Mouse (Mus musculus): ENCODE results near the gene Mrpl1. TPM values are rescaled to one million over a fixed set of nuclear protein-coding genes. Genes with fewer than 3 reads are reported as not detected.

Mrpl1 gene
- polyA plus RNA-seq, 1 experiment from 2014 or later = 15.5 TPM

DNA sequence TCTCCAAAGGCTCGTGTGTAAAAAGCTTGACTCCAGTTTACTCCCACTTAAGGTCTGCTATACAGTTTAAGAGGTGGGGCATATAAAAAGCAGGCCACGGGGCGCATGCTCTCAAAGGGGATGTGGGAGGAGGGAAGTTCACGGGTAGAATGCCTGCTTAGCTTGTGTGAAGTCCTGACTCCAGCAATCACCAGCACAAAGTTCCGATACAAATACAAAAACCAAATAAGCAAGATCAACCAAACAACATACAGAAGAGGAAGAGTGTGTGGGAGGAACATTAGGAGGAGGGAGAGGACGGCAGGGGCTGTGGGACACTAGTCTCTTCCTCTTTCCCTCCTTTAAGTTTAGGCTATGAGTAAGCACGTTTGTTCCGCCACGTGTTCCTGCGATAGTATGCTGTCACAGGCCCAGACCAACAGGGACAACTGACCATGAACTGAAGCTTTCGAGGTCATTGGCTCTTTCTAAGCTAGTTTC lies 32.4 kb upstream of the Mrpl1 start:
- H3K27ac ChIP-seq (replicated peaks) = no peak overlapping the region
- H3K4me1 ChIP-seq = no peaks in the 10 kb centered on the region
- ATAC-seq (ENCODE audit: low FRiP score) = no peak
- no peak overlapping the region for H3K9ac ChIP-seq (replicated peaks)
- H3K36me3 ChIP-seq = no peaks in the 10 kb centered on the region
- H3K4me3 ChIP-seq (replicated peaks) = no peak overlapping the region
- 73% methylated on average over 11 of the region's 11 CpGs for WGBS
- no peaks in the 10 kb centered on the region for H3K27me3 ChIP-seq (replicated peaks)
- H3K4me2 ChIP-seq = 0 out of 2 replicates have a peak overlapping the region, but pooled peaks have one; percentile 17
- H3K9me3 ChIP-seq (replicated peaks) = no peaks in the 10 kb centered on the region

DNA sequence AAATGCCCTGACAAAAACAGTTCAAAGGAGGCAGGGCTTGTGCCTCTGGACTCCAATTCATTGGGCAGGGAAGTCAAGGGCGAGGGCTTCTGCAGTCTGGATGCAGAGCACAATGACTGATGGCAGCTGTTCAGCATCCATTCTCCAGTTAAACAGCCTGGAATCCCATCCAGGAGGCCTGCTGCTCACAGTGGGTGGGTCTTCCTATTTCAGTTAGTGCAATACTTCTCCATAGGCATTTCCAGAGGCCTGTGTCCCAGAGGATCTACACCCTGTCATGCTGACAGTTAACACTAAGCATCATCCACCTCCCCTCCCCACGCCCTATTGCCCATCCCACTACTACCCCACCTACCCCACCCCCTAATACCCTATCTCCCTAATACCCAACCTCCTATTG lies 26.1 kb upstream of the Mrpl1 start:
- Histone ChIP-seq H3K36me3 (no peaks in the 10 kb centered on the region), H3K4me1 (no peaks in the 10 kb centered on the region), H3K27me3 (replicated peaks) (no peaks in the 10 kb centered on the region), H3K9ac (replicated peaks) (no peak overlapping the region), H3K4me2 (no peak overlapping the region), H3K4me3 (replicated peaks) (no peak overlapping the region), H3K9me3 (replicated peaks) (no peaks in the 10 kb centered on the region), H3K27ac (replicated peaks) (no peak overlapping the region)
- ATAC-seq (ENCODE audit: low FRiP score) = no peak
- WGBS = 59% methylated on average over 2 of the region's 2 CpGs

GRCm38 (mm10) chr5:96183987-96184386 lies 25.3 kb upstream of the Mrpl1 start:
- 69% methylated on average over 2 of the region's 2 CpGs for WGBS
- ATAC-seq (ENCODE audit: low FRiP score) = no peak
- H3K27ac ChIP-seq (replicated peaks) = no peak overlapping the region
- no peaks in the 10 kb centered on the region for H3K4me1 ChIP-seq
- H3K9ac ChIP-seq (replicated peaks) = no peak overlapping the region
- H3K27me3 ChIP-seq (replicated peaks) = no peaks in the 10 kb centered on the region
- no peak overlapping the region for H3K4me3 ChIP-seq (replicated peaks)
- H3K4me2 ChIP-seq = no peak overlapping the region
- no peaks in the 10 kb centered on the region for H3K9me3 ChIP-seq (replicated peaks)
- H3K36me3 ChIP-seq = no peaks in the 10 kb centered on the region

DNA sequence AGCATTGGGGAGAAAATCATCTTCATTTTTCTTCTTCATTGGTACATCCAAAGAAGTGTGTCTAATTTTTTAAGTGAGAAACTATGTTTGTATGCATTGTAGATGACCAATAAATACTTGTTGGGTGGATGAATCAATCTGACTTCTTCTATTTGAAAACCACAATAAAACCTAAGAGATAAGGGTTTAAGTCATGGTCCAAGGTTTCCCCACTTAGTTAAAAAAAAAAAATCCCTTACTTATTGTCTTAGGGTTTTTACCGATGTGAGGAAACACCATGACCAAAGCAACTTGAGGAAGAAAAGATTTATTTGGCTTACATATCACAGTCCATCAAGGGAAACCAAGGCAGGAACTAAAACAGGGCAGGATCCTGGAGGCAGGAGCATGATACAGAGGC lies 19.5 kb upstream of the Mrpl1 start:
- Histone ChIP-seq H3K27ac (replicated peaks) (no peak overlapping the region), H3K36me3 (no peaks in the 10 kb centered on the region), H3K9me3 (replicated peaks) (no peaks in the 10 kb centered on the region), H3K4me2 (no peak overlapping the region), H3K9ac (replicated peaks) (no peak overlapping the region), H3K4me1 (no peaks in the 10 kb centered on the region), H3K27me3 (replicated peaks) (no peaks in the 10 kb centered on the region), H3K4me3 (replicated peaks) (no peak overlapping the region)
- 90% methylated on average over 1 of the region's 1 CpGs for WGBS
- no peak for ATAC-seq (ENCODE audit: low FRiP score)

GRCm38 (mm10) chr5:96191251-96191650 lies 18.0 kb upstream of the Mrpl1 start:
- Histone ChIP-seq H3K4me1 (no peaks in the 10 kb centered on the region), H3K36me3 (no peaks in the 10 kb centered on the region), H3K9ac (replicated peaks) (no peak overlapping the region), H3K9me3 (replicated peaks) (no peaks in the 10 kb centered on the region), H3K4me3 (replicated peaks) (no peak overlapping the region), H3K27ac (replicated peaks) (no peak overlapping the region), H3K4me2 (no peak overlapping the region), H3K27me3 (replicated peaks) (no peaks in the 10 kb centered on the region)
- WGBS = 65% methylated on average over 4 of the region's 4 CpGs
- ATAC-seq (ENCODE audit: low FRiP score) = no peak

GRCm38 (mm10) chr5:96196547-96197052 lies 12.7 kb upstream of the Mrpl1 start:
- no peak overlapping the region for H3K9ac ChIP-seq (replicated peaks)
- no peak for ATAC-seq (ENCODE audit: low FRiP score)
- no peaks in the 10 kb centered on the region for H3K27me3 ChIP-seq (replicated peaks)
- WGBS = 44% methylated on average over 2 of the region's 2 CpGs
- H3K27ac ChIP-seq (replicated peaks) = no peak overlapping the region
- no peaks in the 10 kb centered on the region for H3K9me3 ChIP-seq (replicated peaks)
- H3K4me1 ChIP-seq = no peaks in the 10 kb centered on the region
- no peak overlapping the region for H3K4me2 ChIP-seq
- H3K4me3 ChIP-seq (replicated peaks) = no peak overlapping the region
- no peaks in the 10 kb centered on the region for H3K36me3 ChIP-seq

DNA sequence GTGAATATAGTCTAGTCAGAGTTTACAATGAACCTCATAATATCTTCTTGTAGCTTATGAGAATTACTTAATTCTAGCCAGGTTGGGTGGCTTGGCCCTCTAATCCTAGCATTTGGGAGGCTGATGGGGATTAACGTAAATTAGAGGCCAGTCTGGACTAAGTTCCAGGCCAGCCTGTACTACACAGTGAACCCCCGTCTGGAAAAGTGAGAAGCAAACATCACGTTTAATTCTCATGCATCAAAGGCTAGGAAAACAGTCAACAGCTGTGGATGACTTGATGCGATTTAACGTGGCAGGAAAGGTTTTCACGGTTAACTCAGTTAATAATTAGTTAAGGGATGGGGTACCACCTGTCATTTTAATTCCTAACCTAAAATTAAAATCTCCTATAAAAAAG lies 11.0 kb upstream of the Mrpl1 start:
- Histone ChIP-seq H3K27ac (replicated peaks) (no peak overlapping the region), H3K4me1 (no peaks in the 10 kb centered on the region), H3K36me3 (no peaks in the 10 kb centered on the region), H3K27me3 (replicated peaks) (no peaks in the 10 kb centered on the region), H3K9me3 (replicated peaks) (no peaks in the 10 kb centered on the region), H3K4me3 (replicated peaks) (no peak overlapping the region), H3K9ac (replicated peaks) (no peak overlapping the region), H3K4me2 (no peak overlapping the region)
- 88% methylated on average over 6 of the region's 6 CpGs for WGBS
- no peak for ATAC-seq (ENCODE audit: low FRiP score)

GRCm38 (mm10) chr5:96200269-96200668 lies 9.0 kb upstream of the Mrpl1 start:
- H3K27me3 ChIP-seq (replicated peaks) = no peaks in the 10 kb centered on the region
- no peak overlapping the region for H3K27ac ChIP-seq (replicated peaks)
- H3K9ac ChIP-seq (replicated peaks) = no peak overlapping the region
- no peaks in the 10 kb centered on the region for H3K36me3 ChIP-seq
- no peak for ATAC-seq (ENCODE audit: low FRiP score)
- H3K4me3 ChIP-seq (replicated peaks) = no peak overlapping the region
- H3K9me3 ChIP-seq (replicated peaks) = no peaks in the 10 kb centered on the region
- no peaks in the 10 kb centered on the region for H3K4me1 ChIP-seq
- no peak overlapping the region for H3K4me2 ChIP-seq
- WGBS = 92% methylated on average over 3 of the region's 3 CpGs

- Histone ChIP-seq H3K27me3 (replicated peaks) (no peaks in the 10 kb centered on the region), H3K36me3 (no peaks in the 10 kb centered on the region), H3K9me3 (replicated peaks) (no peaks in the 10 kb centered on the region), H3K27ac (replicated peaks) (no peak overlapping the region), H3K4me1 (no peaks in the 10 kb centered on the region), H3K4me2 (no peak overlapping the region), H3K4me3 (replicated peaks) (no peak overlapping the region), H3K9ac (replicated peaks) (no peak overlapping the region)
- whole genome bisulfite sequencing = 81% methylated on average over 10 of the region's 10 CpGs
- ATAC-seq (ENCODE audit: low FRiP score) = no peak
These were observed 7.7 kb upstream of the Mrpl1 start for GRCm38 (mm10) chr5:96201462-96202154.

- no peaks in the 10 kb centered on the region for H3K36me3 ChIP-seq
- H3K4me1 ChIP-seq = peaks cover 13% of the 10 kb centered on the region
- H3K4me2 ChIP-seq = no peak overlapping the region
- H3K27ac ChIP-seq (replicated peaks) = no peak overlapping the region
- H3K27me3 ChIP-seq (replicated peaks) = no peaks in the 10 kb centered on the region
- no peak overlapping the region for H3K9ac ChIP-seq (replicated peaks)
- H3K4me3 ChIP-seq (replicated peaks) = no peak overlapping the region
- WGBS = 51% methylated on average over 2 of the region's 2 CpGs
- no peak for ATAC-seq (ENCODE audit: low FRiP score)
- H3K9me3 ChIP-seq (replicated peaks) = no peaks in the 10 kb centered on the region
These were observed 2.4 kb upstream of the Mrpl1 start for GRCm38 (mm10) chr5:96206897-96207296.

- Histone ChIP-seq H3K4me3 (replicated peaks) (no peak overlapping the region), H3K4me1 (peaks cover 13% of the 10 kb centered on the region), H3K27me3 (replicated peaks) (no peaks in the 10 kb centered on the region), H3K9ac (replicated peaks) (no peak overlapping the region), H3K27ac (replicated peaks) (no peak overlapping the region), H3K9me3 (replicated peaks) (no peaks in the 10 kb centered on the region), H3K4me2 (no peak overlapping the region), H3K36me3 (no peaks in the 10 kb centered on the region)
- WGBS = 76% methylated on average over 2 of the region's 2 CpGs
- ATAC-seq (ENCODE audit: low FRiP score) = no peak
These were observed 1.8 kb upstream of the Mrpl1 start for GRCm38 (mm10) chr5:96207531-96207930.

DNA sequence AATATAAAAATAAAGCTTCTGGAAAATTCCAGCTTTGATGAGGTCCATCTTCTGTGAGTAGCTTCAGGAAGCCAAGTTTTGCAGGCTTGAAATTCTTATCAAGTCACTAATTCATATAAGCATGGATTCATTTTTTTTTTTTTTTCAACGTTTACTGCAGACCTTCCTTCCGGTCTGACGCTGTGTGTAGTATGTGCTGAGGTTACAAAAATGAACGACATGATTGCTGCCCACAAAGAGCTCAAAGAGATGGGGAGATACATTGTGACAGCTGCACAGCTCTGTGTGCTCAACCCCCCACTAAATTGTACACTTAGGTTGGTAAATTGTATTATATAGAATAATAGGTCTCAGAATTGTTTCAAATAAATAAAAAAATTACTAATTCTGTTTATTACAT lies 750 bp upstream of the Mrpl1 start:
- H3K4me2 ChIP-seq = no peak overlapping the region

More for the DNA sequence above, 750 bp upstream of the Mrpl1 start:
- H3K9me3 ChIP-seq (replicated peaks) = no peaks in the 10 kb centered on the region
- H3K27ac ChIP-seq (replicated peaks) = no peak overlapping the region
- no peaks in the 10 kb centered on the region for H3K27me3 ChIP-seq (replicated peaks)
- no peak overlapping the region for H3K4me3 ChIP-seq (replicated peaks)
- no peaks in the 10 kb centered on the region for H3K36me3 ChIP-seq
- no peak overlapping the region for H3K9ac ChIP-seq (replicated peaks)
- WGBS = 63% methylated on average over 4 of the region's 4 CpGs
- peaks cover 13% of the 10 kb centered on the region for H3K4me1 ChIP-seq
- ATAC-seq (ENCODE audit: low FRiP score) = no peak
